Mouse (Mus musculus): ENCODE results near the gene Ccdc65.

Ccdc65 gene

GRCm38 (mm10) chr15:98692171-98692715 lies 15.8 kb upstream of the Ccdc65 start:
- no peak for DNase-seq (ENCODE audit: low read depth, low spot score)

GRCm38 (mm10) chr15:98695726-98696125 lies 12.3 kb upstream of the Ccdc65 start:
- DNase-seq (ENCODE audit: low read depth, low spot score), result no peak

GRCm38 (mm10) chr15:98696216-98696615 lies 11.8 kb upstream of the Ccdc65 start:
- DNase-seq (ENCODE audit: low read depth, low spot score), result no peak

GRCm38 (mm10) chr15:98699190-98700105 lies 8.6 kb upstream of the Ccdc65 start:
- peak; percentile 63 for DNase-seq (ENCODE audit: low read depth, low spot score)

GRCm38 (mm10) chr15:98704312-98704711 lies 3.7 kb upstream of the Ccdc65 start:
- DNase-seq (ENCODE audit: low read depth, low spot score), result no peak

GRCm38 (mm10) chr15:98710442-98710841 lies 2.4 kb downstream of the Ccdc65 start:
- DNase-seq (ENCODE audit: low read depth, low spot score), result no peak

GRCm38 (mm10) chr15:98714230-98714652 lies 6.2 kb downstream of the Ccdc65 start:
- no peak for DNase-seq (ENCODE audit: low read depth, low spot score)

GRCm38 (mm10) chr15:98717301-98717700 lies 9.3 kb downstream of the Ccdc65 start:
- no peak for DNase-seq (ENCODE audit: low read depth, low spot score)

GRCm38 (mm10) chr15:98722191-98722590 lies 14.2 kb downstream of the Ccdc65 start:
- DNase-seq (ENCODE audit: low read depth, low spot score), result no peak

GRCm38 (mm10) chr15:98722854-98723253 lies 14.8 kb downstream of the Ccdc65 start:
- DNase-seq (ENCODE audit: low read depth, low spot score), result no peak

GRCm38 (mm10) chr15:98724441-98724840 lies 16.4 kb downstream of the Ccdc65 start:
- DNase-seq (ENCODE audit: low read depth, low spot score), result no peak

GRCm38 (mm10) chr15:98726079-98726478 lies 18.1 kb downstream of the Ccdc65 start:
- no peak for DNase-seq (ENCODE audit: low read depth, low spot score)

GRCm38 (mm10) chr15:98726746-98727145 lies 18.7 kb downstream of the Ccdc65 start:
- no peak for DNase-seq (ENCODE audit: low read depth, low spot score)

- no peak for DNase-seq (ENCODE audit: low read depth, low spot score)
Measured at GRCm38 (mm10) chr15:98727443-98728321, 19.7 kb downstream of the Ccdc65 start, which contains the start of gene Fkbp11. TSS of gene Fkbp11 (minus strand) at chr15:98728198.

- DNase-seq (ENCODE audit: low read depth, low spot score), result no peak
Measured at GRCm38 (mm10) chr15:98728366-98728765, 20.4 kb downstream of the Ccdc65 start.

- DNase-seq (ENCODE audit: low read depth, low spot score), result no peak
Measured at GRCm38 (mm10) chr15:98729791-98730545, 22.0 kb downstream of the Ccdc65 start.

GRCm38 (mm10) chr15:98730790-98731189 lies 22.8 kb downstream of the Ccdc65 start:
- DNase-seq (ENCODE audit: low read depth, low spot score), result no peak

GRCm38 (mm10) chr15:98732006-98732531 lies 24.1 kb downstream of the Ccdc65 start:
- DNase-seq (ENCODE audit: low read depth, low spot score), result no peak

- DNase-seq (ENCODE audit: low read depth, low spot score), result no peak
Measured at GRCm38 (mm10) chr15:98733370-98733769, 25.4 kb downstream of the Ccdc65 start.

- no peak for DNase-seq (ENCODE audit: low read depth, low spot score)
Measured at GRCm38 (mm10) chr15:98733976-98734566, 26.1 kb downstream of the Ccdc65 start.

- DNase-seq (ENCODE audit: low read depth, low spot score), result no peak
Measured at GRCm38 (mm10) chr15:98736521-98736920, 28.5 kb downstream of the Ccdc65 start.
